Mouse (Mus musculus): ENCODE measurements around the gene Pogk. TPM values are rescaled to one million over a fixed set of nuclear protein-coding genes. Genes with fewer than 3 reads are reported as not detected.

Gene Pogk
- total and polyA plus RNA-seq, 3 experiments = 11.5 to 14.1 TPM; not detected in 1

- DNase-seq (ENCODE audit: low read depth, low spot score) = no peak
- H3K27ac ChIP-seq (ENCODE audit: control insufficient read depth, low read depth, low read length) = no peak overlapping the region
- H3K79me2 ChIP-seq (ENCODE audit: control insufficient read depth, insufficient read depth, low read length, poor library complexity) = peaks cover 5% of the 10 kb centered on the region; the same call in 1 of the 2 replicates
- peaks cover 0 to 5% of the 10 kb centered on the region in 2 experiments; a peak in 2 of 4 replicates for H3K36me3 ChIP-seq (ENCODE audit: control insufficient read depth in 1 of 2, insufficient read depth in 2 of 2, low read length in 2 of 2)
- no peak overlapping the region for H3K9ac ChIP-seq (ENCODE audit: control insufficient read depth, low read depth, low read length, poor library complexity, severe bottlenecking)
- TF ChIP-seq EP300 (IDR thresholded peaks at IDR 0.05; ENCODE audit: low read depth in 1 of 2, low read length in 2 of 2) = no peak
- no peak for TF ChIP-seq KAT2A (conservative IDR thresholded peaks at IDR 0.05; ENCODE audit: low read depth, low read length)
- no peak for TF ChIP-seq ZMIZ1 (IDR thresholded peaks at IDR 0.05; ENCODE audit: low read depth, low read length)
- no peak for TF ChIP-seq GATA1 (IDR thresholded peaks at IDR 0.05; ENCODE audit: low read depth, low read length)
- no peak for TF ChIP-seq ZNF384 (IDR thresholded peaks at IDR 0.05; ENCODE audit: low read depth, low read length)
- no peak for TF ChIP-seq TAL1 (IDR thresholded peaks at IDR 0.05; ENCODE audit: low read length)
- TF ChIP-seq UBTF (IDR thresholded peaks at IDR 0.05; ENCODE audit: borderline replicate concordance, insufficient read depth, low read depth, low read length) = no peak
- TF ChIP-seq MXI1 (IDR thresholded peaks at IDR 0.05; ENCODE audit: low read depth, low read length) = no peak
- TF ChIP-seq GABPA (IDR thresholded peaks at IDR 0.05; ENCODE audit: low read depth, low read length) = no peak
- no peak for TF ChIP-seq MAFK (IDR thresholded peaks at IDR 0.05; ENCODE audit: borderline replicate concordance, low read depth, low read length)
- no peak for TF ChIP-seq ZKSCAN1 (IDR thresholded peaks at IDR 0.05; ENCODE audit: low read depth, low read length)
- no peak for TF ChIP-seq HCFC1 (IDR thresholded peaks at IDR 0.05; ENCODE audit: low read depth, low read length)
- no peak for TF ChIP-seq RCOR1 (IDR thresholded peaks at IDR 0.05; ENCODE audit: low read depth, low read length)
- TF ChIP-seq USF1 (IDR thresholded peaks at IDR 0.05; ENCODE audit: low read depth, low read length) = no peak
- TF ChIP-seq POLR2AphosphoS2 (IDR thresholded peaks at IDR 0.05; ENCODE audit: low read length) = no peak
- no peak for TF ChIP-seq NELFE (IDR thresholded peaks at IDR 0.05; ENCODE audit: low read depth, low read length)
- TF ChIP-seq MEF2A (IDR thresholded peaks at IDR 0.05; ENCODE audit: extremely low read depth, insufficient replicate concordance, low read depth, low read length, poor library complexity, severe bottlenecking) = no peak
- TF ChIP-seq BHLHE40 (IDR thresholded peaks at IDR 0.05; ENCODE audit: borderline replicate concordance, low read depth, low read length) = no peak
- no peak for TF ChIP-seq ETS1 (IDR thresholded peaks at IDR 0.05; ENCODE audit: low read depth, low read length)
- TF ChIP-seq RAD21 (IDR thresholded peaks at IDR 0.05; ENCODE audit: low read depth, low read length) = no peak
- no peaks in the 10 kb centered on the region; the same call in 1 of the 2 replicates for H3K9me3 ChIP-seq (replicated peaks; ENCODE audit: insufficient read depth, low read length)
- no peaks in the 10 kb centered on the region; a peak in 1 of 4 replicates for H3K27me3 ChIP-seq (ENCODE audit: control insufficient read depth in 1 of 2, insufficient read depth in 2 of 2, low read length in 2 of 2)
- peaks cover 3 to 14% of the 10 kb centered on the region in 2 experiments for H3K4me1 ChIP-seq (ENCODE audit: control insufficient read depth in 1 of 2, insufficient read depth in 2 of 2, low read length in 2 of 2)
- no peak overlapping the region for H3K4me3 ChIP-seq (ENCODE audit: control insufficient read depth in 1 of 2, insufficient read depth in 1 of 2, low read depth in 2 of 2, low read length in 2 of 2)
These were observed 1.9 kb upstream of the Pogk start for GRCm38 (mm10) chr1:166411541-166411940.
